In the genomic region with DNA sequence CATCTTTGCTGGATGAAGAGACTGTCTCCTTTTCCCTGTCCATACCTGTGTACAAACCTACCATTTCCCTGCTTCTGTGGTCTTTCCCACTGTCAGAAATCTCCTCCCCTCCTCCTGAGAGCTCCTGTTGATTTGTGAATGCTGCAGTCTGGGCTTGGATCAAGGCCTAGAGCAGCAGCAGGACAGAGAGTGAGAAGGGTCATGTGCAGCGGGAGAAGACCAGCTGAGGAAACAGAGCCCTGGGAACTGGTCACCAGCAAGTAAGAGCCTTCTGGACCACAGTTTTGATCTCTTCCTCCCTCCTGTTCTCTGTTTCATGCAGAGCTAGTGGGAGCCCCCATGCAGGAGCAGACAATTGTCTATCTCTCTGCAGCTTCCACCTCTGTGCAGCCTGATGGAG, we compare ENCODE assay signal across 30 mouse cellular contexts. TPM values are rescaled to one million over a fixed set of nuclear protein-coding genes. Genes with fewer than 3 reads are reported as not detected.
DNase-seq lines count a peak whose midpoint lies in the region; ATAC-seq and TF ChIP-seq lines count a peak whose summit lies in the region.
"Had no signal": no experiment of that assay in that cellular context is flagged by ENCODE, and none has a peak within 500 bp of the region (broad histone marks: within the 10 kb centered on the region; RNA-seq: fewer than 3 reads in every experiment).

No protein-coding gene starts in this region.

- H3K9ac ChIP-seq in forebrain, embryonic 13.5 days = 0 out of 2 replicates have a peak overlapping the region, but pooled peaks have one; percentile 16
- no peak overlapping the region for H3K9ac ChIP-seq in forebrain, embryonic 16.5 days (replicated peaks; ENCODE audit: low read depth, low read length)
- H3K9ac ChIP-seq: forebrain, postnatal 0 days; heart, embryonic 13.5 days; hindbrain, embryonic 12.5 days; hindbrain, embryonic 15.5 days had no signal

- H3K4me2 ChIP-seq in forebrain, embryonic 13.5 days = no peak overlapping the region
- no peak overlapping the region for H3K4me2 ChIP-seq in forebrain, embryonic 16.5 days (ENCODE audit: low read length)
- H3K4me2 ChIP-seq: heart, embryonic 13.5 days; hindbrain, embryonic 12.5 days; hindbrain, embryonic 15.5 days had no signal

- no peak for TF ChIP-seq CTCF in testis, adult 2 months (IDR thresholded peaks at IDR 0.05; ENCODE audit: control insufficient read depth, insufficient read depth, insufficient replicate concordance, low read depth, low read length)

- no peak overlapping the region for H3K27ac ChIP-seq in forebrain, embryonic 13.5 days
- no peak overlapping the region for H3K27ac ChIP-seq in forebrain, embryonic 16.5 days (ENCODE audit: low read length)
- H3K27ac ChIP-seq in testis, adult 2 months (ENCODE audit: control insufficient read depth, insufficient read depth, low read depth, low read length) = no peak overlapping the region
- H3K27ac ChIP-seq: forebrain, embryonic 10.5 days; heart, adult 2 months; heart, embryonic 10.5 days; heart, embryonic 13.5 days; hindbrain, embryonic 12.5 days; hindbrain, embryonic 15.5 days had no signal

- peaks cover 17% of the 10 kb centered on the region for H3K4me1 ChIP-seq in forebrain, embryonic 13.5 days
- peaks cover 15% of the 10 kb centered on the region for H3K4me1 ChIP-seq in forebrain, embryonic 16.5 days (replicated peaks; ENCODE audit: control insufficient read depth, insufficient read depth, low read length)
- peaks cover 21% of the 10 kb centered on the region for H3K4me1 ChIP-seq in testis, adult 2 months (ENCODE audit: control insufficient read depth, insufficient read depth, low read length)

- peak; percentile 3 to 7 for DNase-seq in layer of hippocampus, postnatal 10 days (ENCODE audit: low spot score in 2 of 2)
- DNase-seq in layer of hippocampus, adult 9-11 months = no peak
- DNase-seq in testis, postnatal 14 days (ENCODE audit: low spot score) = no peak
- DNase-seq in frontal cortex, adult 2 months (ENCODE audit: extremely low spot score in 1 of 2, low spot score in 1 of 2) = no peak
- DNase-seq: adrenal gland, adult 2 months; adrenal gland, postnatal 14 days; B cell, adult 2 months; cerebellum, adult 8-10 months; forebrain, postnatal 0 days; gastrocnemius, postnatal 25 days; heart, adult 2 months; heart, postnatal 14 days had no signal

- H3K27me3 ChIP-seq in forebrain, embryonic 13.5 days = peaks cover 2% of the 10 kb centered on the region; the same call in 1 of the 2 replicates
- no peaks in the 10 kb centered on the region for H3K27me3 ChIP-seq in forebrain, embryonic 16.5 days (replicated peaks; ENCODE audit: control insufficient read depth, insufficient read depth, low read length)
- no peaks in the 10 kb centered on the region for H3K27me3 ChIP-seq in testis, adult 2 months (ENCODE audit: control insufficient read depth, insufficient read depth, low read length)
- H3K27me3 ChIP-seq: CH12.LX; hindbrain, embryonic 15.5 days; Patski had no signal

- H3K4me3 ChIP-seq in forebrain, embryonic 13.5 days = no peak overlapping the region
- no peak overlapping the region for H3K4me3 ChIP-seq in forebrain, embryonic 16.5 days (replicated peaks; ENCODE audit: low read length)
- H3K4me3 ChIP-seq in testis, adult 2 months (ENCODE audit: control insufficient read depth, low read depth, low read length) = peak overlapping the region; percentile 92
- H3K4me3 ChIP-seq: forebrain, embryonic 10.5 days; heart, adult 2 months; heart, embryonic 10.5 days; heart, embryonic 13.5 days; hindbrain, embryonic 12.5 days; hindbrain, embryonic 15.5 days had no signal

- ATAC-seq in forebrain, embryonic 13.5 days = no peak
- ATAC-seq in forebrain, embryonic 16.5 days = no peak
- ATAC-seq: forebrain, postnatal 0 days; Patski had no signal

- TF ChIP-seq POLR2A in testis, adult 2 months (IDR thresholded peaks at IDR 0.05; ENCODE audit: control insufficient read depth, low read depth, low read length) = no peak

- 94% methylated on average over 1 of the region's 1 CpGs for WGBS in forebrain, embryonic 13.5 days
- 75% methylated on average over 1 of the region's 1 CpGs for WGBS in forebrain, embryonic 16.5 days

- peaks cover 2% of the 10 kb centered on the region; the same call in 1 of the 2 replicates for H3K36me3 ChIP-seq in forebrain, embryonic 13.5 days (ENCODE audit: poor library complexity, severe bottlenecking)
- no peaks in the 10 kb centered on the region for H3K36me3 ChIP-seq in forebrain, embryonic 16.5 days (ENCODE audit: control insufficient read depth, insufficient read depth)
- H3K36me3 ChIP-seq in testis, adult 2 months (ENCODE audit: control insufficient read depth, insufficient read depth, low read length) = no peaks in the 10 kb centered on the region
- H3K36me3 ChIP-seq: heart, embryonic 13.5 days; hindbrain, embryonic 12.5 days; hindbrain, embryonic 15.5 days had no signal

- H3K9me3 ChIP-seq in forebrain, embryonic 13.5 days (replicated peaks) = no peaks in the 10 kb centered on the region
- no peaks in the 10 kb centered on the region for H3K9me3 ChIP-seq in forebrain, embryonic 16.5 days (ENCODE audit: control insufficient read depth, low read length)
- H3K9me3 ChIP-seq: forebrain, embryonic 10.5 days; G1E; heart, embryonic 10.5 days; heart, embryonic 13.5 days; hindbrain, embryonic 12.5 days; hindbrain, embryonic 15.5 days had no signal

RNA-seq across cellular contexts. Expression of a gene that starts 2.0 kb away (rescaled TPM):
- 45.3 and 45.4 TPM in 2 replicates for polyA plus RNA-seq in forebrain, embryonic 13.5 days (2015; fragmentation: Nextera tagmentation; extraction: Ambion mirVana)
- 61.2 and 63.3 TPM in 2 replicates for polyA plus RNA-seq in forebrain, embryonic 16.5 days (2015; fragmentation: Nextera tagmentation; extraction: Ambion mirVana)
- 10 to 100 TPM; 55.1 to 59.7 TPM for total RNA-seq in layer of hippocampus, postnatal 10 days (2021)
- 25.7 and 28.2 TPM in 2 replicates for polyA plus RNA-seq in testis, adult 2 months (2012; rRNA removed)
- polyA plus RNA-seq in frontal cortex, adult 2 months (2012; rRNA removed) = 42.6 and 53.6 TPM in 2 replicates

RNA-seq across cellular contexts. Expression of a gene that starts 2.5 kb away (rescaled TPM):
- polyA plus RNA-seq in forebrain, embryonic 13.5 days (2015; fragmentation: Nextera tagmentation; extraction: Ambion mirVana) = not detected in 2 replicates
- not detected in 2 replicates for polyA plus RNA-seq in forebrain, embryonic 16.5 days (2015; fragmentation: Nextera tagmentation; extraction: Ambion mirVana)
- not detected for total RNA-seq in layer of hippocampus, postnatal 10 days (2021)
- polyA plus RNA-seq in testis, adult 2 months (2012; rRNA removed) = 409 and 417 TPM in 2 replicates
- not detected in 2 replicates for polyA plus RNA-seq in frontal cortex, adult 2 months (2012; rRNA removed)
- total RNA-seq: adrenal gland, adult 2 months; adrenal gland, postnatal 14 days; CH12.LX; forebrain, postnatal 0 days; G1E; gastrocnemius, adult 8-10 months; gastrocnemius, postnatal 25 days; heart, adult 2 months; heart, postnatal 14 days; hematopoietic stem cell, adult 5-6 weeks had no signal
- polyA plus RNA-seq: adrenal gland, adult 2 months; brain, embryonic 14.5 days; embryonic facial prominence, embryonic 11.5 days; embryonic facial prominence, embryonic 14.5 days; forebrain, embryonic 10.5 days; forebrain, postnatal 0 days; G1E; heart, embryonic 10.5 days; heart, embryonic 13.5 days; heart, embryonic 16.5 days; hindbrain, embryonic 12.5 days; hindbrain, embryonic 15.5 days; intestine, embryonic 14.5 days; Patski had no signal

RNA-seq across cellular contexts. Expression of a gene that starts 15.7 kb away (rescaled TPM):
- 31.0 and 35.9 TPM in 2 replicates for polyA plus RNA-seq in forebrain, embryonic 13.5 days (2015; fragmentation: Nextera tagmentation; extraction: Ambion mirVana)
- polyA plus RNA-seq in forebrain, embryonic 16.5 days (2015; fragmentation: Nextera tagmentation; extraction: Ambion mirVana) = 58.3 and 60.5 TPM in 2 replicates
- 10 to 100 TPM; 49.9 to 58.4 TPM for total RNA-seq in layer of hippocampus, postnatal 10 days (2021)
- 577 and 632 TPM in 2 replicates for polyA plus RNA-seq in testis, adult 2 months (2012; rRNA removed)
- polyA plus RNA-seq in frontal cortex, adult 2 months (2012; rRNA removed) = 155 and 160 TPM in 2 replicates

RNA-seq across cellular contexts. Expression of a gene that starts 19.0 kb away (rescaled TPM):
- polyA plus RNA-seq in forebrain, embryonic 13.5 days (2015; fragmentation: Nextera tagmentation; extraction: Ambion mirVana) = 33.5 and 48.2 TPM in 2 replicates
- polyA plus RNA-seq in forebrain, embryonic 16.5 days (2015; fragmentation: Nextera tagmentation; extraction: Ambion mirVana) = 46.8 and 64.1 TPM in 2 replicates
- total RNA-seq in layer of hippocampus, postnatal 10 days (2021) = 10 to 100 TPM; 52.9 to 62.8 TPM
- 5.4 and 5.9 TPM in 2 replicates for polyA plus RNA-seq in testis, adult 2 months (2012; rRNA removed)
- 26.4 and 34.4 TPM in 2 replicates for polyA plus RNA-seq in frontal cortex, adult 2 months (2012; rRNA removed)
- total RNA-seq: G1E; gastrocnemius, adult 8-10 months; gastrocnemius, postnatal 25 days; heart, adult 2 months; heart, postnatal 14 days; hematopoietic stem cell, adult 5-6 weeks had no signal
- polyA plus RNA-seq: G1E; heart, adult 2 months; Patski had no signal

RNA-seq across cellular contexts. Expression of a gene that starts 24.3 kb away (rescaled TPM):
- 11.6 and 13.0 TPM in 2 replicates for polyA plus RNA-seq in forebrain, embryonic 13.5 days (2015; fragmentation: Nextera tagmentation; extraction: Ambion mirVana)
- polyA plus RNA-seq in forebrain, embryonic 16.5 days (2015; fragmentation: Nextera tagmentation; extraction: Ambion mirVana) = 13.8 and 15.3 TPM in 2 replicates
- 10 to 100 TPM; 18.1 to 20.2 TPM for total RNA-seq in layer of hippocampus, postnatal 10 days (2021)
- polyA plus RNA-seq in testis, adult 2 months (2012; rRNA removed) = 5.0 and 5.5 TPM in 2 replicates
- 20.4 and 22.5 TPM in 2 replicates for polyA plus RNA-seq in frontal cortex, adult 2 months (2012; rRNA removed)
- total RNA-seq: CH12.LX; hematopoietic stem cell, adult 5-6 weeks had no signal
- polyA plus RNA-seq: G1E had no signal

Comparison
In these comparisons a context has a peak if more than half of its experiments do, and no peak if none do; other contexts are left out.
1. DNase-seq: peak in layer of hippocampus, postnatal 10 days (2 of 2); none in layer of hippocampus, adult 9-11 months (single experiment), testis, postnatal 14 days (single experiment) and frontal cortex, adult 2 months (0 of 2).
2. RNA of a gene that starts 2.5 kb away (polyA plus RNA-seq): 409 to 417 TPM in testis, adult 2 months; not detected in forebrain, embryonic 13.5 days, not detected in forebrain, embryonic 16.5 days and not detected in frontal cortex, adult 2 months; every median in the first group is over 100 times any median in the second.